Mouse (Mus musculus) mature B cell (primary cell): ENCODE data around the gene Cox7a1.
"Not testable (repeated sequence)": the region's sequence is repeated elsewhere in the genome, so short reads cannot be mapped to it uniquely, and the experiment has no call there.

ENCODE experiments used
- in situ Hi-C: fragments of 300-500 bp; cut with MboI; formaldehyde crosslinking; loops from 2 replicates; pipeline ENCODE4 v1.14.3; 2019

Gene Cox7a1

DNA sequence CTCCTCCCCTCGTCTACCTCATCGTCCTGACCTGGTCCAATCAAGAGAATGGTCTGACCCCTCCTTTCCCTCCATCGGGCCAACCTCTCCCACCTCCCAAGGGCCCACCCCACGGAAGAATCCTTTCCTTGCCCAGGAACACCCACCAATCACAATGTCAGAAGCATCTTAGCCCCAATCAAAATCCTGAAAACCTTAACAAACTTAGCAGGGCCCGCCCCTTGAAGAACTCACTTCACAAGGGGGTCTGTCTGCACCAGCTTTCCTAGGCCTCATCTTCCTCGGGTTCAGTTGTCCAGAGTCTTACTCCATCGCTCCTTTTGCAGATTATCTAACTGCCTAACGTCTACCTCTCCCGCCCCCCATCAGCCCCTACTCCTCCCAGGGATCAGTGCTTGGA lies 9.1 kb downstream of the Cox7a1 start:
- in situ Hi-C loops = no loop called here

- in situ Hi-C loops = no loop called here
Observed at GRCm38 (mm10) chr7:30193581-30194100, 9.7 kb downstream of the Cox7a1 start.

DNA sequence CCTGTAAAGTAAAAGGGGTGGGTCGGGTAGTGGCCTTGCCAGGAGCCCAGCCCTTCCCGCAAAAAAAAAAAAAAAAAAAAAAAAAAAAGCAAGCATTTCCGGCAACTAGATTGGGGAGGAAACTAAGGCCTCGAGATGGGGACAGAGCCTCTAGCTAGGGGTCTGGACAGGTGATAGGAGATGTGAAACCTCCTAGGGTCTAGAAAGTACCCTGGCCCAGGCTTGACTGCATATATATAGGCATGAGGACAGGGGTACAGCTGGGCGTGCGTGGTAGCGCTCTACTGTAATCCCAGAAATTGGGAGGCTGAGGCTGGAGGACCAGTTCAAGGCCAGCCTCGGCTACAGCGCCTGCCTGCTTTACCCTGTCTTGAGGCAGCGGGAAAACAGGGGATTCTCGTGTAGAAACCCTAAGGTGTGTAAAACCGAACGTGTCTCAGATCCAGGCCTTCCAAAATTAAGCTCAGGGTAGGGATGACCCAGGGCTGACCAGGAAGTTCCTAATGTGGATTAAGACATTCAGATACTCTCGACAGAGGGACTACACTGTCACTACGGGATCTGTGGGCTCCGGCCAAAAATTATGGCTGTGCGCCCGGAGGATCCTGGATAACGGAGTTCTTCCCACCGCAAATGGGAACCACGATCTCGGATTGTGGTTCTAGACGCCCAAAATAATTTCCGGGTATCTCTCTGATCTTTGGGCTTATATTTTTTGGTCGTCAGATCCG lies 10.3 kb downstream of the Cox7a1 start:
- in situ Hi-C loops = no loop called here

DNA sequence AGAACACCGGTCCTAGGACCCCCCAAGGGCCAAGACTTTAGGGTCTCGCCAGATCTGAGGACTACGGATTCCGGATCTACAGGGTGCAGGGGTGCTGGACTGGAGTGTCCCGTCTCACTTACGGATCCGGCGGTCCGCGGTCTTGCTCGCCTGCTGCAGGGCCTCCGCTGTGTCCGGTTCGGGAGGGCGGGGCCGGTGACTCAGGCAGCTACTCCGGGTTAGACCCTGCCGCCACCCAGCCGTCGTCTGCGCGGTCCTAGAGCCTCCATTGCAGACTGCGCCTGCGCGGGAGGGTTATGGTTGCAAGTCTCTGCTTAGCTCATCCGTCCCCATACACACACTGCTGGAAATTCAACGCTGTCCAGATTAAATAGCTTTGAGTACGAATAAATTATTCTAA lies 10.9 kb downstream of the Cox7a1 start:
- in situ Hi-C loops = no loop called here

GRCm38 (mm10) chr7:30195461-30195860 lies 11.5 kb downstream of the Cox7a1 start:
- in situ Hi-C loops = no loop called here

- in situ Hi-C loops = no loop called here
Observed at GRCm38 (mm10) chr7:30196171-30196570, 12.2 kb downstream of the Cox7a1 start.

DNA sequence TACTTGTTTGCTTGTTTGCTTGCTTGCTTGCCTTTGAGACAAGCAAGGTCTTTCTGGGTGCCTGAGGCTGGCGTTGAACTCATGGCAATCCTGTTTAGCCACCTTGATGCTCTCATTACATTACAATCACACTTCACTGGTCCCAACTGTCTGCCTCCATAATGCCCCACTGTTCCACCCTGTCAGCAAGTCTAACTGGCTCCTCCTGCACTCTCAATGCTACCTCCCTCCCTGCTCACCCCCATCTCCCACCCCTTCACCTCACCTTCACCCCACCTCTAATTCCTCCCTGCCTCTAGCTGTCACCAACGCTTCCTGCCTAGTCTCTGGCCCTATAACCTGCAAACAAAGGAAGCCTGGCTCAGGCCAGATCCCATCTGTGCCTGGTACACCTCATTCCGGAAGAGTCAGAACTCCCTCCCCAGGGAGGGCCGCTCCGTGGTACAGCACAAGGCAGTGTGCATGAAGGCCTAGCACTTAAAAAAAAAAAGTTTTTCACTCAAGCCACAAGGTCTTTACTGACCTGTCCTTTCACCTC lies 13.7 kb downstream of the Cox7a1 start:
- in situ Hi-C loops = no loop called here

GRCm38 (mm10) chr7:30198481-30198971 lies 14.6 kb downstream of the Cox7a1 start, which contains the start of gene Capns1:
Gene Capns1, minus strand, starts transcription at chr7:30198811.
- in situ Hi-C loops = no loop called here

DNA sequence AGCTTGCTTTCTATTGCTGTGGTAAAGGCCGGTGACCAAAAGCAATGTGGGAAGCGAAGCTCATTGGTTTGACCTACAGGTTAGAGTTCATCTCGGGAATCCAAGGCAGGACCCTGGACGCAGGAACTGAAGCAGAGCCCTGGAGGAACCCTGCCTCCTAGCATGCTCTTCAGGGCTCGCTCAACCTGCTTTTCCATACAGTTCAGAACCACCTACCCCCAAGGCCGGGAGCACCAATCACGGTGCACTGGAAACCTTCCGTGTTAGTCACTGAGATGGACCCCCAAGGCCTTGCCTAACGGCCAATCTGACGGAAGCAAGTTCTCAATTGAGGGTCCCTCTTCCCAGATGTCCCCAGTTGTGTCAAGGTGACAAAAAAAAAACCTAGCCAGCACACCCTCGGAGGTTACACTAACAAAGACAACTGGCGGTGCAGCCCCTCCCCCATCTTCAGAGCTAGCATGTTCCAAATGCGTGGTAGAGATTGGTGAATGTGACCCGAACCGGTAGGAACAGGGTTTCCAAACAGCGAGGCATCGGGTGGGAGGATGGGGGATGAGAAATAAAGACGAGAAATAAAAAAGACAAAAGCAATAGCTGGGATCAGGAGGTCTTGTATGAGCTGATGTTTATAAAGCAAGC lies 15.7 kb downstream of the Cox7a1 start:
- in situ Hi-C loops = no loop called here

GRCm38 (mm10) chr7:30200200-30200599 lies 16.3 kb downstream of the Cox7a1 start:
- in situ Hi-C loops = no loop called here

DNA sequence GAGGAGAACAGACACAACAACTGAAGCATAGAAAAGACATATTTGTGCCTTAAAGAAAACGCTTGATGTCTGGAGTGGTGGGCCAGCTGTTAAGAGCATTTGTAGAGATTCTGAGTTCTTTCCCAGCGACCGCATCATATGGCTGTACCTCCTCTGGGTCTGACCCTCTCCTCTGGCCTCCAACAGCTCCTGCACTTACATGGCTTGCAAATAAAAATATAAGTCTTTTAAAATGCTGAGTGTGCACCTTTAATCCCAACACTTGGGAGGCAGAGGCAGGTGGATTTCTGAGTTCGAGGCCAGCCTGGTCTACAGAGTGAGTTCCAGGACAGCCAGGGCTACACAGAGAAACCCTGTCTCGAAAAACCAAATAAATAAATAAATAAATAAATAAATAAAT lies 16.7 kb downstream of the Cox7a1 start:
- in situ Hi-C loops = not testable (repeated sequence)

DNA sequence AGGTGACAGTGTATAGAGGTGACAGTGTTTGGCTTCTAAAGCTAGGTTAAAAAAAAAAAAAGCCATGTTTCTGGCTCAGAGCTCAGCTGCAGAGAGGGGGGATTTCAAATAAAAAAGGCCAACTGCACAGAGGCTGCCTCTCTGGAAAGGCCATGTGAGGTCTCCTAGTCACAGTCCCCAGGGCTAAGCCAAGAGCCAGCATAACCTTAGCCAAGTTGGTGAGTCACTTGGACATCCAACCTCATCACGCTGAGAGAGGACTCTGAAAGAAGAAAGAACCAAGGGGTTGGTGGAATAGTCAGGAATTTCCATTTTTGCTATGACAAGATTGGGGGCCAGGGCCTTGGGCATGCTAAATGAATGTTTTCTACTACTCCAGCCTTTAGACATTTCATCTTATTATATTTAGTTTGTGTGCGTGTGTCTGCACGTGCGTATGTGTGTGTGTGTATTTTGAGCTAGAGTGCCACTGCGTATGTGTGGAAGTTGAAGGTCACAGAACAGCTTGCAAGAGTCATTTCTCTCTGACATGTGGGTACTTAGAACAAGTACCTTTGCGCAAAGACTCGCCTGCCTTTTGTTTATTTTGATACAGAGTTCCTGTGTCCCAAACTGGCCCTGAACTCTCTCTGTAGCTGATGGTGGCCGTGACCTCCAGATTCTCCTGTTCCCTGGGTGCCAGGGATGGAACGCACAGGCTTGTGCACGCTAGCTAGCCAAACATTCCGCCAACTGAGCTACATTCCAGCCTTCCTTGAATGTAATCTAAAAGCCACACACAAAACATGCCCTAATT lies 19.1 kb downstream of the Cox7a1 start:
- in situ Hi-C loops = no loop called here

DNA sequence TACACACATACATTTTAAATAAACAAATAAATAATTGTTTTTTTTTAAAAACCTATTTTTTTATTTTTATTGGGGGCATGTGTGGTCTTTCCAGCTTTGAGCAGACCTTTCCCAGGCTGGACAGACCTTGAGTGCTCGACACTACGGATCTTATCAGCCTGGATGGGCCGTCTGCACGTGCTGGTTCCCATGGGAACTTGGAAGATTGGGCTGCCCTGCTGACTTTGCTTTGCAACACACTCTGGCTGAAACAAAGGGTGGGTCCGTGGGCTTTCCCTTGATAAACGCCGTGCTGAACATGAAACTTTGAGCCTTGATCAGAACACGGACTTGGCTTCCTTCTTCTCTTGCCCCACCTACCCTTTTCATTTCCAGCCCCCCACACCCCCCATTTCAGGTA lies 20.4 kb downstream of the Cox7a1 start:
- in situ Hi-C loops = no loop called here

DNA sequence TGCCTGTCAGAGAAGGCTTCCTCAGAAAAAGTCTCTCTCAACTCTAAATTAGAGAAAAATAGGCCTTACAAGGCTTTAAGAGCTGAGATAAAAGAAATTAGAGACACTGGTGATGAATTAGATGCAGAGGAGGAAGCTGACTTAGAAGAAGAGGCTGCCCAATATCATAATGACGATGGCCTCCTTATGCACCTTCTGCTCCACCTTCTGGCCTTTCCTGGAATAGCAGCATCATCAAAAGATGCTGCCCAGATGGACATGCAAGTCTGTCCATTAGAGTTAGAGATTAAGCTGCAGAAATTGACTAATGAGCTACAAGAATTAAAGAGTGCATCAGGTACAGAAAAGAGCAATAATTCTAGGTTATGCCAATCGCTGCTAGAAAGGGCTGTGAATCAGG lies 21.4 kb downstream of the Cox7a1 start:
- in situ Hi-C loops = no loop called here

DNA sequence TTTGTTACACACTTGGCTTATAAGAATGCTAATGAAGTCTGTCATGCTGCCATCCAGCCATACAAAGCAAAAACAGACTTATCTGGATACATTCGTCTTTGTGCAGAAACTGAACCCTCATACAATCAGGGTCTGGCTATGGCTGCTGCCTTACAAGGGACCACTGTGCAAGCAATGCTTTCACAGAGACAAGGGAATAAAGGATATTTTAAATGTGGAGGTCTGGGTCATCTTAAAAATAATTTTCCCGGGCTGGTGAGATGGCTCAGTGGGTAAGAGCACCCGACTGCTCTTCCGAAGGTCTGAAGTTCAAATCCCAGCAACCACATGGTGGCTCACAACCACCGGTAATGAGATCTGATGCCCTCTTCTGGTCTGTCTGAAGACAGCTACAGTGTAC lies 22.4 kb downstream of the Cox7a1 start:
- in situ Hi-C loops = not testable (repeated sequence)

DNA sequence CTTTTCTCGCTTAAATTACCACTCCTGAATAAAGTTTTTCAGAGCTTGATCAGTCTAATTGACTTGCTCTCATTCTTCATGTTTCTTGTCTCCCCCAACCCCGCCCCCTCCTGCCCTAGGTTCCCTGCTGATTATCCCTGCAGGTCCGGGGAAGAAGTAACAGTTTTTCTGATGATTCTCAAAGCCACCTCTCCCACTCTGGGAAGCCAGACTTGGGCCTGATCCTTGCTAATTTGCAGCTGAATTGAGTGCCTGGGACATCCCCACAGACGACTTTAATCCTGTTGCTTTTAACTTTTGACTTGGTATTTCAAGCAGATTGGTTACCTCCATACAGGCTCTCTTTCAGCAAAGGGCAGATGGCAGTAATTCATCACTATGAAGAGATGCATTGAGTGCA lies 27.1 kb downstream of the Cox7a1 start:
- in situ Hi-C loops = no loop called here

- in situ Hi-C loops = no loop called here
Observed at GRCm38 (mm10) chr7:30213881-30214280, 29.9 kb downstream of the Cox7a1 start.

- in situ Hi-C loops = loop anchor here (5.0 kb wide), 1 partner anchor 34 kb away; the partner anchor contains the start of gene Cox7a1
Observed at GRCm38 (mm10) chr7:30215875-30216274, 31.9 kb downstream of the Cox7a1 start.

GRCm38 (mm10) chr7:30216723-30217151 lies 32.8 kb downstream of the Cox7a1 start:
- in situ Hi-C loops = loop anchor here (5.0 kb wide), 1 partner anchor 34 kb away; the partner anchor contains the start of gene Cox7a1

DNA sequence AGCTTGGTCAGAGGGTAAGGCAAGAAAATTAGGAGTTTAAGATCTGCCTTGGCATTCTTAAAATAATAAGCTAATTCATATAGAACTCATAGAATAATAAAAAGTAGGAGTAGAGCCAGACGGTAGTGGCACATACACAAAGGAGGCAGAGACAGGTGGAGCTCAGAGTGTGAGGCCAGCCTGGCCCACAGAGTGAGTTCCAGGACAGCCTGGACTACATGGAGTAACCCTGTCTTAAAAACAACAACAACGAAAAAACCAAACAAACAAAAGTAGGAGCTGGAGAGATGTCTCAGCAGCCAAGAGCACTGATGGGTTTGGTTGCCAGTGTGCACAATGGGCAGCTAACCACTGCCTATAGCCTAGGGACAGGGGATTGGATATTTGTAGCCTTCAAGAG lies 33.3 kb downstream of the Cox7a1 start:
- in situ Hi-C loops = loop anchor here (5.0 kb wide), 1 partner anchor 35 kb away; the partner anchor contains the start of gene Cox7a1

DNA sequence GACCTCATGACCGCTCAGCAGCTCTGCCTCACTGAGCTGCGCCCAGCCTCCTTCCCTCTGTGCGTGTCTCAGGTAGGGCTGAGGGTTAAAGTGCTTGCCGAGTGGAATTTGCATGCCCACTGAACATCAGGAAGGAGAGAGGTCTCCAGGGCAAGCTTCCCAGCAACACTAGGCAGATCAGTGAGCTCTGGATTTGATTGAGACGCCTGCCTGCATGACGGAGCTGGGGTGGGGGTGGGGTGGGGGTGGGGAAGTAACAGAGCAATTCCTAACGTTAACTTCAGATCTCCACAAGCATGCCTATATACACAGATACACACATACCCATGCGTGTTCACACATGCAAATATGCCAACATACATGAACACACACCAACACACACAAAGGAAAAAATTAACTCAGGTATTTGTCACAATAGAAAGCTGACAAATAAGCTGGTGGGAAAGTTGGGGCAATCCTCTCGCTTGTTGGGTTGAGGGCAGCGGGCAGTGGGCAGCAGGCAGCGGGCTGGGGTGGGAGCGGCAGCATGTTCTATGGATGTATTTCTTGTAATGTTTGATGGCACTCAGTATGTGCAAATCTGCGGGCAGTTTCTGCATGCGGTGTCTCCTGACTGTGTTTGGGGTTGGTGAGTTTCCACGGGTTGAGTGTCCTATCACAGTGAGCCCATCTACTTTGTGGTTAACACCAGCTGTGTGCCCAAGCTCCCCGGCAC lies 35.5 kb downstream of the Cox7a1 start:
- in situ Hi-C loops = loop anchor here (5.0 kb wide), 1 partner anchor 37 kb away; the partner anchor contains the start of gene Cox7a1
